Mouse (Mus musculus) CD4-positive, CD25-positive, alpha-beta regulatory T cell, adult 4 months (primary cell): ENCODE data around the gene Kat8. TPM values are rescaled to one million over a fixed set of nuclear protein-coding genes. Genes with fewer than 3 reads are reported as not detected.
"Not testable (repeated sequence)": the region's sequence is repeated elsewhere in the genome, so short reads cannot be mapped to it uniquely, and the experiment has no call there.

ENCODE experiments used
- ATAC-seq: one replicate; pipeline ENCODE4 v1.8.0; 2017
- polyA plus RNA-seq, 2 experiments: library from polyadenylated mRNA; unstranded; fragments of 100-300 nt; shearing (Covaris generic); gene quantifications; one replicate each; pipeline ENCODE4 v1.2.1; 2017

Kat8 gene
- 10 to 100 TPM; 39.8 to 41.9 TPM for polyA plus RNA-seq

DNA sequence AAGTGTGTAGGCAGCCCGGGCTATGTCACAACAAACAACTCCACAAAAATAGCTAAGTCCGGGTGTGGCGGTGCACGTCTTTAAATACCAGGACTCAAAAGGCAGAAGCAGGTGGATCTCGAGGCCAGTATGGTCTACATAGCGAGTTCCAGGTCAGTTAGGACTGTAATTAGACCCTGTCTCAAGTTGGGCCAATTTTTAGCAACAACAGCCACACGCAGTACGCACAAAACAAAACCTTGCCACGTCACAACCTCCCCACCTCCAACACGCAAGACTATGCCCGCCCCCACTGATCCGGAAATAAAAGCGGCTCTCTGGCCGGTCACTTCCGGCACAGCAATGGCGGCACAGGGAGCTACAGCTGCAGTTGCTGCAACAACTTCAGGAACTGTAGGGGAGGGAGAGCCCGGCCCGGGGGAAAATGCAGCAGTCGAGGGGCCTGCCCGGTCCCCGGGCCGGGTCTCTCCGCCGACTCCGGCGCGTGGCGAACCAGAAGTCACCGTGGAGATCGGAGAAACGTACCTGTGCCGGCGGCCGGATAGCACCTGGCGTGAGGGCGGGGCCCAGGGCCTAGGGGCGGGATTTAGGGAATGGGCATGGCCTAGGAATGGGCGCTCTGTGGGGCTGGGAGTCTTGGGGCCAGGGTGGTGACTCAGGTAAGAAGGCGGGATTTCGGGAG, at the start of gene Kat8:
Gene Kat8 (plus strand): TSS at position 327 of the 682 bp plus-strand sequence.
- peak; percentile 100 for ATAC-seq

GRCm38 (mm10) chr7:127866434-127866833, 45.9 kb upstream of the Kat8 start:
- no peak for ATAC-seq

DNA sequence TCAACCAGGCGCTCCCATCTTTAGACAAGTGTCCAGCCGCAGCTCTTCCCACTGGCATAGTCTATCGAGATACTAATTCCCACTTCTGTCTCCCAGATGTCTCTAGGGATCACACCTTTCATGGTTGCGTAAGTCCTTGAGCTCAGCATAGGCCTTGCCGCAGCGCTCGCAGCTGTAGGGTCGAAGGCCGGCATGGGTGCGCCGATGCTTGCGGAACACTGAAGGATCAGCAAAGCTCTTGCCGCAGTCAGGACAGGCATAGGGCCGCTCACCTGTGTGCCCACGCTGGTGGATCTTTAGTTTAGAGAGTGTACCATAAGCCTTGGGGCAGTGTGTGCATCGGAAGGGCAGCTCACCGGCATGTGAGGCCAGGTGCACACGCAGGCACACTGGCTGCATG, 44.7 kb upstream of the Kat8 start:
- ATAC-seq = no peak

- no peak for ATAC-seq
Observed at GRCm38 (mm10) chr7:127869149-127869810, 43.0 kb upstream of the Kat8 start.

GRCm38 (mm10) chr7:127870136-127870821, 42.0 kb upstream of the Kat8 start:
- ATAC-seq = no peak

- peak; percentile 5 for ATAC-seq
Observed at GRCm38 (mm10) chr7:127874812-127875626, 37.3 kb upstream of the Kat8 start.

- peak; percentile 73 for ATAC-seq
Observed at GRCm38 (mm10) chr7:127875627-127876001, 36.7 kb upstream of the Kat8 start.

DNA sequence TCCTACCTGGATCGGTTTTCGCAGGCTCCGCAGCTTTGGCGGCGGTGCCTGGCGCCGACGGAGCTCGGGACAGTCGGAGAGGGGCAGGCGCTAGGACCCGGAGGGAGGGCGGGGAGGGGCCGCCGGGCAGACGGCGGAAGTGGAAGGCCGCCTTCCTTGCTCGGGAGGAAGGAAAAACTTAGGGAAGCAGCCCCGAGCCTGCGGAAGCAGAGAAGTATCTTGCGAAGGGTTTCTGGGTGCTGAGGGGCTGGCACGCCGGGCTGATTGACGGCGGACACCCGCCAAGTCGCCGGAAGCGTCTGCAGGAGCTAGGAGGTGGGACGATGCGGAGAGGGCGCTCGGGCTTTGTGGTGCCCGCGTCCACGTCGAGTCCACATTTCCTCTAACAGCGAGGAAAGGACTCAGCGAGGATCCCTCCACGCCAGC, 36.3 kb upstream of the Kat8 start, which contains the start of gene Zfp646:
Gene Zfp646 (plus strand): TSS at position 181 of the 426 bp plus-strand sequence.
- peak; percentile 58 for ATAC-seq

DNA sequence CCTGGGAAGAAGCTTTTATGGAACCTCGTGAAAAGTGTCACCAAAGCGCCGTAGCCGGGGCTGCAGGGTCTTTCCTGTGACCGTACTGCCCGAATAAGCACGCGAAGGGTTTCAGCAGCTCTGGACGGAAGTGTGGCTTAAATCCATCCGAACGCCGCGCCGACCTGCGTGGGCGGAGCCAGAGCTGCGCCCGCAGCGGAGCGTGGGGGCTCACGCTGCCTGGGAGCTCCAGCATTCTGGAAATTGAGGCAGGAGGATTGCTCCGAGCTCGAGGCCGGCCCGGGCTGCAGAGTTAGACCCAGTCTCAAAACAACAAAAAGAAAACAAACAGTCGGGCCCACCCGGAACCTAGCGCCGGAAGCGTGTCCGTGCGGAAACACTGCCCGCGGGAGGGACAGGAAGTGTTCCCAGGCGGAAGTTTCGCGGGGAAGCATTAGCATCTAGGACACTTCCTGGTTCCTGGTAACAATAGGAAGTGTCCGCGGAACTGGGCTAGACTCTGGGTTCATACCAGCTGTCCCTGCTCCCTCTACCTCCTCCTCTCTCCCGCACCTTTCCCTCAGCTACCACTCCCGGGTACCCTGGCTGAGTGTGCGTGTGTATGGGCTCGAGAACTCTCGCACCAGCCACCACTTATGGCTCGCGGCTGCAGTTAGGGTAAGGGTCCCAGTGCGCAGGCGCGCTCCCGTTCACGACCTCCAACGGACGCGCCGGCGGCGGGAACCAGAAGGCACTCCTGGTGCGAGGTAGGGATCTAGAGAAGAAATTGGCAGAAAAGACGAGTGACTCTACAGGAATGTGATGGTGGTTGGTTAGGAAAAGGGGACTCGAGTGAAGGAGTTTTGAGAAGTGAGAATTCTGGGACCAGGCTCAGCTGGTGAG, 35.6 kb upstream of the Kat8 start, which contains the start of gene Zfp668:
Gene Zfp668 (minus strand): TSS at position 362 of the 882 bp plus-strand sequence.
- peak; percentile 55 for ATAC-seq

DNA sequence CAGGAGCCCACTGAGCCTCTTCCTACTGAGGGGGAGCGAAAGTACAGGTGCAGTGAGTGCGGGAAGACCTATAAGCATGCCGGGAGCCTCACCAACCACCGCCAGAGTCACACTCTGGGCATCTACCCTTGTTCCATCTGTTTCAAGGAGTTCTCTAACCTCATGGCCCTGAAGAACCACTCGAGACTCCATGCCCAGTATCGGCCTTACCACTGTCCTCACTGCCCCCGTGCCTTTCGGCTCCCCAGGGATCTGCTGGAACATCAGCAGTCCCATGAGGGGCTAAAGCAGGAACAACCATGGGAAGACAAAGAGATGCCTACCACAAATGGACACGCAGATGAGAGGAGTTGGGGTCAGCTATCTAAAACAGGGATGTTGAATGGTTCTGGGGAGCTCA, 33.0 kb upstream of the Kat8 start:
- ATAC-seq = no peak

DNA sequence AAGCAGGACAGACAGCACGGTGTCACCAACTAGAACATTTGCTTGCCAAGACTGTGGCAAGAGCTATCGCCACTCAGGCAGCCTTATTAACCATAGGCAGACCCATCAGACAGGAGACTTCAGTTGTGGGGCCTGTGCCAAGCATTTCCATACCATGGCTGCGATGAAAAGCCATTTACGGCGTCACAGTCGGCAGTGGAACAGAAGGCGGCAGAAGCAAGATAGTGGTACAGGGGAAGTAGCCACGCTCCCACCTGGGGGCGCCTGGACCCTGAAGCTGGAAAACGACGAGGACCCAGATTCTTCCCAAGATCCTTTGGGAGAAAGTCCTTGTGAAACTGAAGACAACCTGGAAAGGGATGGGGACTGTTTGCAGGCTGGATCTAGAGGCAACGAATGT, 31.9 kb upstream of the Kat8 start:
- no peak for ATAC-seq

- ATAC-seq = no peak
Observed at GRCm38 (mm10) chr7:127885951-127886350, 26.4 kb upstream of the Kat8 start.

- no peak for ATAC-seq
Observed at GRCm38 (mm10) chr7:127886551-127886950, 25.8 kb upstream of the Kat8 start.

DNA sequence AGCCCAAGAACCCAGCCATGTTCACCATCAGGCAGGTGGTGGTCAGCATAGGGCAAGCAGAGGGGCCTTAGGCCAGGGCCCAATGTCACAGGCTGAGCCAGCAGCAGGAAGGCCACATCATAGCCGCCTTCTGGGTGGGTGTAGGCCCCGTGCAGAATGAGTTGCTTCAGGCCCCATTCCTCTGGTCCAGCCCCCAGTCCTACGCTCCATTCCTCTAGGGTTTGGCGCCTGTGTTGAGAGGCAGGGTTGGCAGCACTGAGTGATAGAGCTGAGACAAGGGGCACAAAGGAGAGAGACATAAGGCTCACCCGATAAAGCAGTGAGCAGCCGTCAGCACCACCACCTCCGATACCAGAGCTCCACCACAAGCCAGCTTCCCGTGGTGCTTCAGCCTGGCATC, 25.1 kb upstream of the Kat8 start:
- ATAC-seq = no peak

- no peak for ATAC-seq
Observed at GRCm38 (mm10) chr7:127887781-127888180, 24.5 kb upstream of the Kat8 start.

GRCm38 (mm10) chr7:127888821-127889220, 23.5 kb upstream of the Kat8 start:
- ATAC-seq = no peak

GRCm38 (mm10) chr7:127890798-127891197, 21.5 kb upstream of the Kat8 start, which contains the start of gene Prss53:
Gene Prss53, minus strand, starts transcription at chr7:127890970.
- ATAC-seq = no peak

GRCm38 (mm10) chr7:127894480-127894879, 17.8 kb upstream of the Kat8 start:
- ATAC-seq = no peak

DNA sequence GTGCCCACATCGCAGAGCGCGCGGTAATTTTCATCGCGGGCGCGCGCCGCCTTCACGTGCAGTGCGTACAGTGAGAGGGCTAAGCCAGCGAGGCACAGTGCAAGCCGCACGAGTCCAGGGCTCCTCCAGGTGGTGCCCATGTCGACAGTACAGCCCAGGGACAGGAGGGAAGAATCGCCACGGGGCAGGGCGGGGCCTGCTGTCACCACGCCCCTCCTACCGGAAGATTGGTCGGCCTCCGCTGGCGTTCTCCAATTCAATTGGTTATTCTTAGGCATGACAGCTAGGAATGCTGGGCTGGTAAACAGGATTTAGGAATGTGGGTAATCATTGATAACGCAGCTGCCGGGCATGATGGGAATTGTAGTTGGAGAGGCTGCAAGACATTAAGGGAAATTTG, 16.9 kb upstream of the Kat8 start, which contains the start of the genes Gm21974 and Vkorc1:
Gene Gm21974 (minus strand): TSS at position 13 of the 400 bp plus-strand sequence.
Gene Vkorc1 (minus strand): TSS at position 176 of the 400 bp plus-strand sequence.
- ATAC-seq = peak; percentile 95

DNA sequence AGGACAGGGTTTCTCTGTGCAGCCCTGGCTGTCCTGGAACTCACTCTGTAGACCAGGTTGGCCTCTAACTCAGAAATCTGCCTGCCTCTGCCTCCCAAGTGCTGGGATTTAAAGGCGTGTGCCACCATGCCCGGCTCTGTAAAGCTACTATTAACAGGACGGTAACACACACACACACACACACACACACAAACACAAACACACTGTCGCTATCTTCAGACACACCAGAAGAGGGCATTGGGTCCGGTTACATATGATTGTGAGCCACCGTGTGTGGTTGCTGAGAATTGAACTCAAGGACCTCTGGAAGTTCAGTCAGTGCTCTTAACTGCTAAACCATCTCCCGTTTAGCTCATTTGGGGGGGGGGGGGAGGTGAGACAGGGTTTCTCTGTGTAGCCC, 16.4 kb upstream of the Kat8 start:
- ATAC-seq = not testable (repeated sequence)

DNA sequence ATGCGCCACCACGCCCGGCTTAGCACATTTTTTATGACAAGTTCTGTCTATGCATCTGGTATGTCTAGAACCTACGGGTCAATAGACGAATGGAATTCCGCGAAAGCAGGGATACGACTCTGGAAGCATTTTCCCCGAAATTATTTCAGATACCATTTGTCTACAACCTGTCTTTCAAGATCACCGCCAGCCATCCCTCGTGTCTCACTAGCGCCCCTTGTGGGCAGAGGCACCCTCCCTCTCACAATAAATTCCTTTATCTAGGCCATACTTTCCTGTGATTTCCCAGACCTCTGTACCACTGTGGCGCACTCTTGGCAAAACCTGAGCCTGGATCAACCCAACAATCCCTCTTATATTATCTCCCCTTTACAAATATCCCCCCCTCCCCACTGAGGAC, 15.9 kb upstream of the Kat8 start:
- ATAC-seq = no peak
